8 mouse cellular contexts compared by ENCODE assay signal in the genomic region with DNA sequence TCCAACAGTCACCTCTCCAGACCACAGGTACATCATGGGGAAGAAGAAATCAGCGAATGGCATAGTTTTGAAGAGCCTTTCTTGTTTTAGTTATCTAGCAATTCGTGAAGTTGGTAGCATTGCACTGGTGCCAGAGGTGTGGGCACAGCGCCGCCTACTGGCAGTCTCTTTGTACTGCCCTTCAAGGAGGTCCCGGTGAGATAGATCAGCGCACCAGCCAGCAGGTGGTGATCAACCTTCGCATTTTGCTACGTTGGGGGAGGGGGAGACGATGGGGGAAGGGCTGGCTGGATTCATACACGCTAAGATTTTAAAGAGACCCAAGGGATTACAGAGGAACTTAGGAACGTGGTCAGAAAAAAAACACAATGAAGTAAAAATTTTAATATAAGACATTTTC.
DNase-seq lines count a peak whose midpoint lies in the region; ATAC-seq and TF ChIP-seq lines count a peak whose summit lies in the region.

No protein-coding gene starts in this region.

- no peak for TF ChIP-seq POLR2A in MEL (IDR thresholded peaks at IDR 0.05; ENCODE audit: control insufficient read depth in 1 of 2, insufficient read depth in 1 of 2, low read depth in 1 of 2, low read length in 2 of 2, poor library complexity in 1 of 2)

- no peak overlapping the region for H3K4me3 ChIP-seq in MEL (ENCODE audit: control insufficient read depth in 1 of 2, insufficient read depth in 1 of 2, low read depth in 2 of 2, low read length in 2 of 2)
- no peak overlapping the region for H3K4me3 ChIP-seq in hindbrain, embryonic 10.5 days
- H3K4me3 ChIP-seq in lung, postnatal 0 days (ENCODE audit: low read depth, low read length): no peak overlapping the region

- no peak overlapping the region for H3K27ac ChIP-seq in MEL (ENCODE audit: control insufficient read depth, low read depth, low read length)
- H3K27ac ChIP-seq in hindbrain, embryonic 10.5 days: no peak overlapping the region
- no peak overlapping the region for H3K27ac ChIP-seq in lung, postnatal 0 days (ENCODE audit: low read length)

- TF ChIP-seq RAD21 in MEL (IDR thresholded peaks at IDR 0.05; ENCODE audit: low read depth, low read length): no peak; the same call in none of the 2 replicates

- ATAC-seq in lung, postnatal 0 days: peak; percentile 73

- TF ChIP-seq CTCF in MEL (IDR thresholded peaks at IDR 0.05 in 2 of 3, conservative IDR thresholded peaks at IDR 0.05 in 1 of 3; ENCODE audit: control insufficient read depth in 1 of 3, insufficient read depth in 1 of 3, low read depth in 2 of 3, low read length in 3 of 3, poor library complexity in 1 of 3, severe bottlenecking in 1 of 3): peak; percentile 99 to 100 (median 99); a peak in 5 of 6 replicates
- TF ChIP-seq CTCF in lung, postnatal 0 days (IDR thresholded peaks at IDR 0.05): peak; percentile 98

- H3K79me2 ChIP-seq in MEL (ENCODE audit: control insufficient read depth, insufficient read depth, low read length, poor library complexity): no peaks in the 10 kb centered on the region

- no peak overlapping the region for H3K9ac ChIP-seq in MEL (ENCODE audit: control insufficient read depth, low read depth, low read length, poor library complexity, severe bottlenecking)
- no peak overlapping the region for H3K9ac ChIP-seq in lung, postnatal 0 days (replicated peaks; ENCODE audit: low read depth)

- DNase-seq in MEL (ENCODE audit: low read depth, low spot score): peak; percentile 88
- peak; percentile 75 to 90 for DNase-seq in cerebellum, adult 18-20 months
- peak; percentile 88 for DNase-seq in forelimb bud, embryonic 11.5 days (ENCODE audit: low read depth, low spot score)
- peak; percentile 88 for DNase-seq in hindbrain, embryonic 10.5 days (ENCODE audit: low spot score)
- DNase-seq in layer of hippocampus, adult 8-10 months (ENCODE audit: low spot score in 2 of 2): peak; percentile 62 to 84
- peak; percentile 82 for DNase-seq in lung, postnatal 0 days (ENCODE audit: low spot score)
- peak; percentile 72 for DNase-seq in ovary, postnatal 36 days (ENCODE audit: low spot score)
- DNase-seq in thymus, postnatal 25 days: peak; percentile 79

- H3K4me1 ChIP-seq in MEL (ENCODE audit: control insufficient read depth in 1 of 2, insufficient read depth in 2 of 2, low read length in 2 of 2): no peaks in the 10 kb centered on the region
- peaks cover 10% of the 10 kb centered on the region for H3K4me1 ChIP-seq in hindbrain, embryonic 10.5 days (replicated peaks)
- H3K4me1 ChIP-seq in lung, postnatal 0 days (ENCODE audit: insufficient read depth, low read depth, low read length): no peaks in the 10 kb centered on the region

- TF ChIP-seq EP300 in MEL (IDR thresholded peaks at IDR 0.05; ENCODE audit: low read depth in 1 of 2, low read length in 2 of 2): no peak
- TF ChIP-seq EP300 in lung, postnatal 0 days (IDR thresholded peaks at IDR 0.05): no peak

- WGBS in hindbrain, embryonic 10.5 days: 1% methylated on average over 11 of the region's 11 CpGs
- 2% methylated on average over 11 of the region's 11 CpGs for WGBS in lung, postnatal 0 days

- H3K9me3 ChIP-seq in MEL (replicated peaks; ENCODE audit: insufficient read depth, low read length): no peaks in the 10 kb centered on the region
- H3K9me3 ChIP-seq in hindbrain, embryonic 10.5 days: no peaks in the 10 kb centered on the region
- no peaks in the 10 kb centered on the region for H3K9me3 ChIP-seq in lung, postnatal 0 days (ENCODE audit: low read length)

- no peaks in the 10 kb centered on the region; a peak in 1 of 4 replicates for H3K36me3 ChIP-seq in MEL (ENCODE audit: control insufficient read depth in 1 of 2, insufficient read depth in 2 of 2, low read length in 2 of 2)
- H3K36me3 ChIP-seq in hindbrain, embryonic 10.5 days: no peaks in the 10 kb centered on the region
- no peaks in the 10 kb centered on the region for H3K36me3 ChIP-seq in lung, postnatal 0 days (ENCODE audit: insufficient read depth, low read length)

- H3K27me3 ChIP-seq in MEL (ENCODE audit: control insufficient read depth in 1 of 2, insufficient read depth in 2 of 2, low read length in 2 of 2): no peaks in the 10 kb centered on the region
- no peaks in the 10 kb centered on the region for H3K27me3 ChIP-seq in hindbrain, embryonic 10.5 days (ENCODE audit: insufficient read depth, poor library complexity, severe bottlenecking)
- H3K27me3 ChIP-seq in lung, postnatal 0 days (replicated peaks; ENCODE audit: insufficient read depth, low read length): no peaks in the 10 kb centered on the region

- no peak overlapping the region for H3K4me2 ChIP-seq in lung, postnatal 0 days (replicated peaks; ENCODE audit: low read depth, low read length)

TF ChIP-seq in MEL, 35 proteins besides CTCF, POLR2A, EP300 and RAD21:
- no peak for TF ChIP-seq SIN3A (IDR thresholded peaks at IDR 0.05; ENCODE audit: low read length)
- TF ChIP-seq ZMIZ1 (IDR thresholded peaks at IDR 0.05; ENCODE audit: low read depth, low read length): no peak
- TF ChIP-seq KAT2A (conservative IDR thresholded peaks at IDR 0.05; ENCODE audit: low read depth, low read length): no peak
- no peak for TF ChIP-seq GABPA (IDR thresholded peaks at IDR 0.05; ENCODE audit: low read depth, low read length)
- no peak for TF ChIP-seq MYC (IDR thresholded peaks at IDR 0.05; ENCODE audit: low read depth, low read length)
- TF ChIP-seq HCFC1 (IDR thresholded peaks at IDR 0.05; ENCODE audit: low read depth, low read length): no peak
- no peak for TF ChIP-seq ZNF384 (IDR thresholded peaks at IDR 0.05; ENCODE audit: low read depth, low read length)
- peak; percentile 90 for TF ChIP-seq CHD2 (IDR thresholded peaks at IDR 0.05; ENCODE audit: low read length)
- TF ChIP-seq ETS1 (IDR thresholded peaks at IDR 0.05; ENCODE audit: low read depth, low read length): no peak
- TF ChIP-seq MAFK (IDR thresholded peaks at IDR 0.05; ENCODE audit: borderline replicate concordance, low read depth, low read length): no peak
- TF ChIP-seq E2F4 (IDR thresholded peaks at IDR 0.05; ENCODE audit: borderline replicate concordance, low read depth, low read length): no peak
- no peak for TF ChIP-seq RCOR1 (IDR thresholded peaks at IDR 0.05; ENCODE audit: low read depth, low read length)
- no peak for TF ChIP-seq UBTF (IDR thresholded peaks at IDR 0.05; ENCODE audit: borderline replicate concordance, insufficient read depth, low read depth, low read length)
- peak; percentile 93 for TF ChIP-seq SMC3 (IDR thresholded peaks at IDR 0.05; ENCODE audit: low read depth, low read length)
- no peak for TF ChIP-seq MAX (IDR thresholded peaks at IDR 0.05; ENCODE audit: low read length)
- TF ChIP-seq POLR2AphosphoS5 (IDR thresholded peaks at IDR 0.05; ENCODE audit: borderline replicate concordance, low read depth, low read length): no peak
- no peak for TF ChIP-seq USF1 (IDR thresholded peaks at IDR 0.05; ENCODE audit: low read depth, low read length)
- TF ChIP-seq ZKSCAN1 (IDR thresholded peaks at IDR 0.05; ENCODE audit: low read depth, low read length): no peak
- no peak for TF ChIP-seq NRF1 (IDR thresholded peaks at IDR 0.05; ENCODE audit: insufficient read depth, low read depth, low read length, poor library complexity, severe bottlenecking)
- TF ChIP-seq POLR2AphosphoS2 (IDR thresholded peaks at IDR 0.05; ENCODE audit: low read length): no peak
- no peak for TF ChIP-seq USF2 (IDR thresholded peaks at IDR 0.05; ENCODE audit: borderline replicate concordance in 1 of 2, insufficient read depth in 1 of 2, low read depth in 1 of 2, low read length in 2 of 2)
- TF ChIP-seq ZC3H11A (IDR thresholded peaks at IDR 0.05; ENCODE audit: low read depth, low read length): peak; percentile 87
- no peak for TF ChIP-seq TBP (IDR thresholded peaks at IDR 0.05; ENCODE audit: low read depth, low read length)
- 0 out of 2 replicates have a peak, but pooled peaks have one; percentile 12 for TF ChIP-seq JUND (IDR thresholded peaks at IDR 0.05; ENCODE audit: low read depth, low read length)
- TF ChIP-seq CHD1 (IDR thresholded peaks at IDR 0.05; ENCODE audit: low read depth, low read length): no peak
- TF ChIP-seq ELF1 (IDR thresholded peaks at IDR 0.05; ENCODE audit: low read depth, low read length): no peak
- TF ChIP-seq MAZ (IDR thresholded peaks at IDR 0.05; ENCODE audit: low read depth, low read length): 0 out of 2 replicates have a peak, but pooled peaks have one; percentile 36
- TF ChIP-seq TCF12 (IDR thresholded peaks at IDR 0.05; ENCODE audit: low read depth, low read length): no peak
- TF ChIP-seq MXI1 (IDR thresholded peaks at IDR 0.05; ENCODE audit: low read depth, low read length): no peak
- no peak for TF ChIP-seq TAL1 (IDR thresholded peaks at IDR 0.05; ENCODE audit: low read length)
- no peak for TF ChIP-seq MEF2A (IDR thresholded peaks at IDR 0.05; ENCODE audit: extremely low read depth, insufficient replicate concordance, low read depth, low read length, poor library complexity, severe bottlenecking)
- no peak for TF ChIP-seq BHLHE40 (IDR thresholded peaks at IDR 0.05; ENCODE audit: borderline replicate concordance, low read depth, low read length)
- no peak for TF ChIP-seq NELFE (IDR thresholded peaks at IDR 0.05; ENCODE audit: low read depth, low read length)
- peak; percentile 40; the same call in 1 of the 2 replicates for TF ChIP-seq GATA1 (IDR thresholded peaks at IDR 0.05; ENCODE audit: low read depth, low read length)
